ENCODE assay signal across 8 mouse cellular contexts in the genomic region with DNA sequence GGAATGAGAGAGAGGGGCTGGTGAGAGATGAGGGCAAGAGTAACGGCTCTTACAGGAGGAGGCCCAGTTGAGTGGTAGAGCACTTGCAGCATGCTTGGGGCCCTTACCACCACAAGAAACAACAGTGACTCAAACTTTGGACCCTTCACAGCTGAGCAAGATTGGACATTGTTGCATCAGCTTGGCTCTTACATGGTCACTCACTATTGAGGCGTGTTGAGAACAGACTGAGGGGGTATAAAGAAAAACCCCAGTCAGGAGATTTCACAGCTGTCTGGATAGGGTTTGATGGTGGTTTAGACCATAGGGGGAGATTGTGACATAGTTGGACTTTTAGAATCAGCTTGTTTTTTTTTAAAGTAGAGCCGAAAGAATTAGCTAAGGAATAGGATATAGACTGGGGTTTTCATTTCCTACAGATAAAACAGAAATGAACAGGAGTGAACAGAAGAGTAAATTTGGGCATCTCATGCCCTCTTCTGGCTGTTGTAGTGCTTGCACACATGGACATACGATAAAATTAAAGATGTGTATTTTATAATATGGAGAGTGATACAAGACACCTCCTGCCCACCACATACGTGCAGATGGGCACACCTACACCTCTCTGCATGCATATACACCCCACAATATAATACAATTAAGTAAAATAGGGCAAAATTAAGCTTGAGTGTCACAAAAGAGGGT. TPM values are rescaled to one million over a fixed set of nuclear protein-coding genes. Genes with fewer than 3 reads are reported as not detected.
A peak's percentile ranks its signal among the peaks of the same experiment; 100 is the strongest.
DNase-seq lines count a peak whose midpoint lies in the region; ATAC-seq and TF ChIP-seq lines count a peak whose summit lies in the region.

No protein-coding gene starts in this region.

- 0 out of 2 replicates have a peak, but pooled peaks have one; percentile 30 for ATAC-seq in hindbrain, embryonic 16.5 days
- no peak for ATAC-seq in hindbrain, embryonic 13.5 days (ENCODE audit: low FRiP score)

- TF ChIP-seq POLR2A in thymus, adult 2 months (IDR thresholded peaks at IDR 0.05; ENCODE audit: control insufficient read depth, extremely low read depth, insufficient read depth, low read length, poor library complexity), result no peak

- intact Hi-C loops in gastrocnemius, postnatal 14 days (cut with DNase I; ENCODE audit: low total_unique reads), result loop anchor here (5.0 kb wide), 1 partner anchor 63 kb away; no protein-coding TSS in a partner anchor

- no peak for DNase-seq in hindbrain, embryonic 10.5 days (ENCODE audit: low spot score)
- DNase-seq in thymus, adult 2 months, result peak; percentile 22
- DNase-seq in thymus, adult 18-20 months, result no peak
- peak; percentile 31 to 54 for DNase-seq in kidney, postnatal 36 days
- DNase-seq in urinary bladder, postnatal 10 days (ENCODE audit: low spot score), result no peak
- DNase-seq in gastrocnemius, postnatal 14 days, result no peak

- H3K27me3 ChIP-seq in hindbrain, embryonic 16.5 days (replicated peaks; ENCODE audit: control insufficient read depth, insufficient read depth, low read length), result no peaks in the 10 kb centered on the region
- H3K27me3 ChIP-seq in hindbrain, embryonic 10.5 days (ENCODE audit: insufficient read depth, poor library complexity, severe bottlenecking), result no peaks in the 10 kb centered on the region
- no peaks in the 10 kb centered on the region for H3K27me3 ChIP-seq in thymus, adult 2 months (ENCODE audit: control insufficient read depth, insufficient read depth, low read length)
- no peaks in the 10 kb centered on the region for H3K27me3 ChIP-seq in hindbrain, embryonic 13.5 days

- H3K9ac ChIP-seq in hindbrain, embryonic 16.5 days (ENCODE audit: low read depth, low read length), result no peak overlapping the region
- H3K9ac ChIP-seq in hindbrain, embryonic 13.5 days, result no peak overlapping the region

- no peaks in the 10 kb centered on the region for H3K4me1 ChIP-seq in hindbrain, embryonic 16.5 days (ENCODE audit: control insufficient read depth, insufficient read depth, low read depth, low read length)
- no peaks in the 10 kb centered on the region for H3K4me1 ChIP-seq in hindbrain, embryonic 10.5 days (replicated peaks)
- H3K4me1 ChIP-seq in thymus, adult 2 months (replicated peaks; ENCODE audit: control insufficient read depth, insufficient read depth, low read length), result no peaks in the 10 kb centered on the region
- no peaks in the 10 kb centered on the region for H3K4me1 ChIP-seq in hindbrain, embryonic 13.5 days (replicated peaks)

- no peak overlapping the region for H3K27ac ChIP-seq in hindbrain, embryonic 16.5 days (ENCODE audit: low read depth, low read length)
- no peak overlapping the region for H3K27ac ChIP-seq in hindbrain, embryonic 10.5 days
- H3K27ac ChIP-seq in thymus, adult 2 months (ENCODE audit: control insufficient read depth, insufficient read depth, low read length), result no peak overlapping the region
- H3K27ac ChIP-seq in hindbrain, embryonic 13.5 days, result no peak overlapping the region

- H3K4me2 ChIP-seq in hindbrain, embryonic 16.5 days (ENCODE audit: low read length), result no peak overlapping the region
- H3K4me2 ChIP-seq in hindbrain, embryonic 13.5 days, result no peak overlapping the region

- no peaks in the 10 kb centered on the region for H3K9me3 ChIP-seq in hindbrain, embryonic 16.5 days (ENCODE audit: control insufficient read depth, low read length)
- H3K9me3 ChIP-seq in hindbrain, embryonic 10.5 days, result no peaks in the 10 kb centered on the region
- H3K9me3 ChIP-seq in hindbrain, embryonic 13.5 days, result no peaks in the 10 kb centered on the region

- H3K4me3 ChIP-seq in hindbrain, embryonic 16.5 days (ENCODE audit: low read length), result no peak overlapping the region
- H3K4me3 ChIP-seq in hindbrain, embryonic 10.5 days, result no peak overlapping the region
- H3K4me3 ChIP-seq in thymus, adult 2 months (ENCODE audit: control insufficient read depth, insufficient read depth, low read length), result no peak overlapping the region
- no peak overlapping the region for H3K4me3 ChIP-seq in hindbrain, embryonic 13.5 days

- H3K36me3 ChIP-seq in hindbrain, embryonic 16.5 days (ENCODE audit: control insufficient read depth, insufficient read depth, low read length), result peaks cover 8% of the 10 kb centered on the region; the same call in 1 of the 2 replicates
- H3K36me3 ChIP-seq in hindbrain, embryonic 10.5 days, result peaks cover 77% of the 10 kb centered on the region
- H3K36me3 ChIP-seq in thymus, adult 2 months (ENCODE audit: control insufficient read depth, insufficient read depth, low read length), result peaks cover 65% of the 10 kb centered on the region
- peaks cover 48% of the 10 kb centered on the region for H3K36me3 ChIP-seq in hindbrain, embryonic 13.5 days

- 85% methylated on average over 5 of the region's 5 CpGs for WGBS in hindbrain, embryonic 16.5 days
- WGBS in hindbrain, embryonic 10.5 days, result 89% methylated on average over 5 of the region's 5 CpGs
- 70% methylated on average over 5 of the region's 5 CpGs for WGBS in thymus, adult 2 months
- 92% methylated on average over 5 of the region's 5 CpGs for WGBS in hindbrain, embryonic 13.5 days

- TF ChIP-seq CTCF in thymus, adult 2 months (IDR thresholded peaks at IDR 0.05; ENCODE audit: borderline replicate concordance, control insufficient read depth, extremely low read depth, insufficient read depth, low read length, poor library complexity), result no peak

RNA-seq across cellular contexts. Expression of gene Tm9sf2, which starts 23.4 kb away (rescaled TPM):
- polyA plus RNA-seq in hindbrain, embryonic 16.5 days (2015; fragmentation: Nextera tagmentation; extraction: Ambion mirVana), result 117 and 122 TPM in 2 replicates
- 113 and 126 TPM in 2 replicates for polyA plus RNA-seq in hindbrain, embryonic 10.5 days (2016; fragmentation: Nextera tagmentation; extraction: Ambion mirVana)
- 161 and 179 TPM in 2 replicates for polyA plus RNA-seq in thymus, adult 2 months (2012; rRNA removed)
- 10 to 100 TPM; 63.2 to 64.1 TPM for total RNA-seq in gastrocnemius, postnatal 14 days (2021)
- polyA plus RNA-seq in hindbrain, embryonic 13.5 days (2015; fragmentation: Nextera tagmentation; extraction: Ambion mirVana), result 112 and 118 TPM in 2 replicates

RNA-seq across cellular contexts. Expression of gene Clybl, which starts 51.2 kb away (rescaled TPM):
- 15.7 and 21.6 TPM in 2 replicates for polyA plus RNA-seq in hindbrain, embryonic 16.5 days (2015; fragmentation: Nextera tagmentation; extraction: Ambion mirVana)
- polyA plus RNA-seq in hindbrain, embryonic 10.5 days (2016; fragmentation: Nextera tagmentation; extraction: Ambion mirVana), result 28.6 and 31.3 TPM in 2 replicates
- 4.3 and 5.5 TPM in 2 replicates for polyA plus RNA-seq in thymus, adult 2 months (2012; rRNA removed)
- total RNA-seq in gastrocnemius, postnatal 14 days (2021), result 10 to 100 TPM; 68.1 to 80.2 TPM
- polyA plus RNA-seq in hindbrain, embryonic 13.5 days (2015; fragmentation: Nextera tagmentation; extraction: Ambion mirVana), result 12.1 and 12.7 TPM in 2 replicates

Comparison
In these comparisons a context has a peak if more than half of its experiments do, and no peak if none do; other contexts are left out.
1. DNase-seq: peak in thymus, adult 2 months (single experiment) and kidney, postnatal 36 days (2 of 2); none in hindbrain, embryonic 10.5 days (single experiment), thymus, adult 18-20 months (0 of 2), urinary bladder, postnatal 10 days (single experiment) and gastrocnemius, postnatal 14 days (single experiment).